Mouse (Mus musculus) spleen, adult 2 months (tissue): ENCODE results near the gene Slc25a38.

ENCODE experiments used
- CTCF ChIP-seq: fragments of 200-500 bp; IDR thresholded peaks from 2 replicates; pipeline ENCODE4 v1.5.1; 2011; ENCODE audit warnings: mild to moderate bottlenecking, inconsistent platforms; ENCODE audit not compliant: insufficient read depth, insufficient read length, insufficient replicate concordance; ENCODE audit errors: extremely low read depth
- POLR2A ChIP-seq: fragments of 200-500 bp; IDR thresholded peaks from 2 replicates; pipeline ENCODE4 v1.6.1; 2011; ENCODE audit warnings: low read depth, low read length, inconsistent platforms

DNA sequence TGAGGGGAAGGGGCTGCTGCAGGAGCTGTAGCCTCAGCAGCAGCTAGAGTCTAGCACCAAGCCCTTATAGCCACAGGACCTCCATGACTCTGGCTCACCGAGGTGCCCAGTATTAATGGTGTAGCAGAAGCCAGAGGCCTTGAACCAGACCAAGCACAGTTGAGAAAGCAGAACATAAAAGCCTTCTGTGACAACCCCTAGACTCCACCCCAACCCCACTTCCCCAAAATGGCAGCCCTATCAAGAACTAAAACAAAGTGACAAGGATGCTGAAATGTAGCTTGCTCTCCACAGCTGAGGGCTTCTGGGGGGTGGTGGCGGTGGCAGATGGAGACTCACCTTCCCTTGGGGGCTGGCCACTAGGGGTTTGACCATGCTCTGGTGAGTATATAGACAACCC is 9.0 kb upstream of the Slc25a38 start:
- TF ChIP-seq CTCF (no peak), POLR2A (no peak)
